Mouse (Mus musculus): ENCODE measurements around the gene Nr5a2. TPM values are rescaled to one million over a fixed set of nuclear protein-coding genes. Genes with fewer than 3 reads are reported as not detected.

Nr5a2 gene
- polyA plus RNA-seq, 1 experiment from 2014 or later, result 2.0 TPM

- ATAC-seq (replicated peaks; ENCODE audit: insufficient number of reproducible peaks, low FRiP score, low TSS enrichment, low read depth), result no peak
These were observed 24.8 kb downstream of the Nr5a2 start for GRCm38 (mm10) chr1:136935316-136935959.

GRCm38 (mm10) chr1:136934051-136934450, 26.2 kb downstream of the Nr5a2 start:
- ATAC-seq (replicated peaks; ENCODE audit: insufficient number of reproducible peaks, low FRiP score, low TSS enrichment, low read depth), result no peak
- WGBS, result 94% methylated on average over 10 of the region's 10 CpGs

More at GRCm38 (mm10) chr1:136935316-136935959, 24.8 kb downstream of the Nr5a2 start:
- no peaks in the 10 kb centered on the region for H3K36me3 ChIP-seq (replicated peaks; ENCODE audit: control insufficient read depth, insufficient read depth, low read depth, low read length)
- no peak overlapping the region for H3K4me3 ChIP-seq (ENCODE audit: low read depth, low read length)
- H3K9ac ChIP-seq (replicated peaks; ENCODE audit: low read length), result no peak overlapping the region
- H3K9me3 ChIP-seq (replicated peaks; ENCODE audit: control insufficient read depth, low read length), result no peaks in the 10 kb centered on the region
- H3K27ac ChIP-seq (replicated peaks; ENCODE audit: low read depth, low read length), result no peak overlapping the region
- no peak overlapping the region for H3K4me2 ChIP-seq (ENCODE audit: low read depth, low read length)
- DNase-seq (ENCODE audit: low spot score), result no peak
- no peaks in the 10 kb centered on the region for H3K4me1 ChIP-seq (ENCODE audit: control insufficient read depth, insufficient read depth, low read length)
- WGBS, result 66% methylated on average over 8 of the region's 8 CpGs
- no peaks in the 10 kb centered on the region for H3K27me3 ChIP-seq (ENCODE audit: control insufficient read depth, insufficient read depth, low read length)

GRCm38 (mm10) chr1:136931026-136931425, 29.2 kb downstream of the Nr5a2 start:
- H3K27ac ChIP-seq (replicated peaks; ENCODE audit: low read depth, low read length), result no peak overlapping the region
- ATAC-seq (replicated peaks; ENCODE audit: insufficient number of reproducible peaks, low FRiP score, low TSS enrichment, low read depth) (no peak), DNase-seq (ENCODE audit: low spot score) (no peak)
- H3K4me2 ChIP-seq (ENCODE audit: low read depth, low read length), result no peak overlapping the region
- no peak overlapping the region for H3K4me3 ChIP-seq (ENCODE audit: low read depth, low read length)
- no peaks in the 10 kb centered on the region for H3K9me3 ChIP-seq (replicated peaks; ENCODE audit: control insufficient read depth, low read length)
- H3K27me3 ChIP-seq (ENCODE audit: control insufficient read depth, insufficient read depth, low read length), result no peaks in the 10 kb centered on the region
- H3K36me3 ChIP-seq (replicated peaks; ENCODE audit: control insufficient read depth, insufficient read depth, low read depth, low read length), result no peaks in the 10 kb centered on the region
- WGBS, result 93% methylated on average over 5 of the region's 5 CpGs
- no peaks in the 10 kb centered on the region for H3K4me1 ChIP-seq (ENCODE audit: control insufficient read depth, insufficient read depth, low read length)
- H3K9ac ChIP-seq (replicated peaks; ENCODE audit: low read length), result no peak overlapping the region

More at GRCm38 (mm10) chr1:136934051-136934450, 26.2 kb downstream of the Nr5a2 start:
- H3K27ac ChIP-seq (replicated peaks; ENCODE audit: low read depth, low read length), result no peak overlapping the region
- no peak overlapping the region for H3K4me3 ChIP-seq (ENCODE audit: low read depth, low read length)
- no peaks in the 10 kb centered on the region for H3K36me3 ChIP-seq (replicated peaks; ENCODE audit: control insufficient read depth, insufficient read depth, low read depth, low read length)
- no peaks in the 10 kb centered on the region for H3K27me3 ChIP-seq (ENCODE audit: control insufficient read depth, insufficient read depth, low read length)
- no peak overlapping the region for H3K4me2 ChIP-seq (ENCODE audit: low read depth, low read length)
- no peak overlapping the region for H3K9ac ChIP-seq (replicated peaks; ENCODE audit: low read length)
- no peaks in the 10 kb centered on the region for H3K4me1 ChIP-seq (ENCODE audit: control insufficient read depth, insufficient read depth, low read length)
- no peak for DNase-seq (ENCODE audit: low spot score)
- H3K9me3 ChIP-seq (replicated peaks; ENCODE audit: control insufficient read depth, low read length), result no peaks in the 10 kb centered on the region

- 93% methylated on average over 6 of the region's 6 CpGs for WGBS
- no peak overlapping the region for H3K4me3 ChIP-seq (ENCODE audit: low read depth, low read length)
- no peaks in the 10 kb centered on the region for H3K4me1 ChIP-seq (ENCODE audit: control insufficient read depth, insufficient read depth, low read length)
- no peak for DNase-seq (ENCODE audit: low spot score)
- ATAC-seq (replicated peaks; ENCODE audit: insufficient number of reproducible peaks, low FRiP score, low TSS enrichment, low read depth), result no peak
- no peak overlapping the region for H3K4me2 ChIP-seq (ENCODE audit: low read depth, low read length)
- no peaks in the 10 kb centered on the region for H3K36me3 ChIP-seq (replicated peaks; ENCODE audit: control insufficient read depth, insufficient read depth, low read depth, low read length)
- no peak overlapping the region for H3K27ac ChIP-seq (replicated peaks; ENCODE audit: low read depth, low read length)
- H3K9ac ChIP-seq (replicated peaks; ENCODE audit: low read length), result no peak overlapping the region
- no peaks in the 10 kb centered on the region for H3K9me3 ChIP-seq (replicated peaks; ENCODE audit: control insufficient read depth, low read length)
- H3K27me3 ChIP-seq (ENCODE audit: control insufficient read depth, insufficient read depth, low read length), result no peaks in the 10 kb centered on the region
These were observed 30.5 kb downstream of the Nr5a2 start for GRCm38 (mm10) chr1:136929743-136930142.

GRCm38 (mm10) chr1:136927428-136927827, 32.8 kb downstream of the Nr5a2 start:
- Histone ChIP-seq H3K4me3 (ENCODE audit: low read depth, low read length) (no peak overlapping the region), H3K27ac (replicated peaks; ENCODE audit: low read depth, low read length) (no peak overlapping the region), H3K4me2 (ENCODE audit: low read depth, low read length) (no peak overlapping the region), H3K9ac (replicated peaks; ENCODE audit: low read length) (no peak overlapping the region), H3K4me1 (ENCODE audit: control insufficient read depth, insufficient read depth, low read length) (no peaks in the 10 kb centered on the region), H3K36me3 (replicated peaks; ENCODE audit: control insufficient read depth, insufficient read depth, low read depth, low read length) (no peaks in the 10 kb centered on the region), H3K27me3 (ENCODE audit: control insufficient read depth, insufficient read depth, low read length) (no peaks in the 10 kb centered on the region), H3K9me3 (replicated peaks; ENCODE audit: control insufficient read depth, low read length) (no peaks in the 10 kb centered on the region)
- WGBS, result 54% methylated on average over 9 of the region's 9 CpGs
- ATAC-seq (replicated peaks; ENCODE audit: insufficient number of reproducible peaks, low FRiP score, low TSS enrichment, low read depth) (no peak), DNase-seq (ENCODE audit: low spot score) (no peak)

GRCm38 (mm10) chr1:136926026-136926425, 34.2 kb downstream of the Nr5a2 start:
- H3K27ac ChIP-seq (replicated peaks; ENCODE audit: low read depth, low read length), result no peak overlapping the region
- no peaks in the 10 kb centered on the region for H3K27me3 ChIP-seq (ENCODE audit: control insufficient read depth, insufficient read depth, low read length)
- H3K9ac ChIP-seq (replicated peaks; ENCODE audit: low read length), result no peak overlapping the region
- no peaks in the 10 kb centered on the region for H3K4me1 ChIP-seq (ENCODE audit: control insufficient read depth, insufficient read depth, low read length)
- H3K4me2 ChIP-seq (ENCODE audit: low read depth, low read length), result no peak overlapping the region
- H3K4me3 ChIP-seq (ENCODE audit: low read depth, low read length), result no peak overlapping the region
- DNase-seq (ENCODE audit: low spot score), result no peak
- WGBS, result 12% methylated on average over 3 of the region's 3 CpGs
- no peaks in the 10 kb centered on the region for H3K36me3 ChIP-seq (replicated peaks; ENCODE audit: control insufficient read depth, insufficient read depth, low read depth, low read length)
- no peaks in the 10 kb centered on the region for H3K9me3 ChIP-seq (replicated peaks; ENCODE audit: control insufficient read depth, low read length)
- no peak for ATAC-seq (replicated peaks; ENCODE audit: insufficient number of reproducible peaks, low FRiP score, low TSS enrichment, low read depth)

- Histone ChIP-seq H3K4me2 (ENCODE audit: low read depth, low read length) (no peak overlapping the region), H3K9me3 (replicated peaks; ENCODE audit: control insufficient read depth, low read length) (no peaks in the 10 kb centered on the region), H3K9ac (replicated peaks; ENCODE audit: low read length) (no peak overlapping the region), H3K4me3 (ENCODE audit: low read depth, low read length) (no peak overlapping the region), H3K4me1 (ENCODE audit: control insufficient read depth, insufficient read depth, low read length) (no peaks in the 10 kb centered on the region), H3K36me3 (replicated peaks; ENCODE audit: control insufficient read depth, insufficient read depth, low read depth, low read length) (no peaks in the 10 kb centered on the region), H3K27me3 (ENCODE audit: control insufficient read depth, insufficient read depth, low read length) (no peaks in the 10 kb centered on the region), H3K27ac (replicated peaks; ENCODE audit: low read depth, low read length) (no peak overlapping the region)
- WGBS, result 83% methylated on average over 4 of the region's 4 CpGs
- DNase-seq (ENCODE audit: low spot score) (no peak), ATAC-seq (replicated peaks; ENCODE audit: insufficient number of reproducible peaks, low FRiP score, low TSS enrichment, low read depth) (no peak)
These were observed 40.2 kb downstream of the Nr5a2 start for GRCm38 (mm10) chr1:136920089-136920488.

GRCm38 (mm10) chr1:136918791-136919190, 41.5 kb downstream of the Nr5a2 start:
- Histone ChIP-seq H3K4me2 (ENCODE audit: low read depth, low read length) (no peak overlapping the region), H3K4me1 (ENCODE audit: control insufficient read depth, insufficient read depth, low read length) (no peaks in the 10 kb centered on the region), H3K27ac (replicated peaks; ENCODE audit: low read depth, low read length) (no peak overlapping the region), H3K4me3 (ENCODE audit: low read depth, low read length) (no peak overlapping the region), H3K9ac (replicated peaks; ENCODE audit: low read length) (no peak overlapping the region), H3K9me3 (replicated peaks; ENCODE audit: control insufficient read depth, low read length) (no peaks in the 10 kb centered on the region), H3K36me3 (replicated peaks; ENCODE audit: control insufficient read depth, insufficient read depth, low read depth, low read length) (no peaks in the 10 kb centered on the region), H3K27me3 (ENCODE audit: control insufficient read depth, insufficient read depth, low read length) (no peaks in the 10 kb centered on the region)
- no peak for DNase-seq (ENCODE audit: low spot score)
- 71% methylated on average over 9 of the region's 9 CpGs for WGBS
- ATAC-seq (replicated peaks; ENCODE audit: insufficient number of reproducible peaks, low FRiP score, low TSS enrichment, low read depth), result no peak
